Mouse (Mus musculus) ES-E14 (cell line): Measurements from ENCODE around the gene Rpl37a. TPM values are rescaled to one million over a fixed set of nuclear protein-coding genes. Genes with fewer than 3 reads are reported as not detected.

Experiments used
- DNase-seq: peaks from one replicate; pipeline ENCODE4 v3.0.0-alpha.2; 2013; ENCODE audit warnings: low read depth, low spot score
- H3K27ac ChIP-seq: 2 replicates; pipeline ENCODE4 v1.5.1; 2012; ENCODE audit warnings: low read depth, mild to moderate bottlenecking, low read length, moderate library complexity, mixed read lengths; ENCODE audit not compliant: poor library complexity, insufficient read depth, severe bottlenecking
- H3K36me3 ChIP-seq: 2 replicates; pipeline ENCODE4 v1.6.1; 2012; ENCODE audit warnings: mild to moderate bottlenecking, low read length, moderate library complexity, mixed read lengths; ENCODE audit not compliant: control insufficient read depth, poor library complexity, insufficient read depth, severe bottlenecking
- H3K4me1 ChIP-seq, 2 experiments: fragments of 150-350 bp in 1 of 2; sonication (generic) in 1 of 2; 2 replicates each; pipeline ENCODE4 v1.6.1; 2012; ENCODE audit warnings: low read length in 2 of 2, mild to moderate bottlenecking in 1 of 2, mixed read lengths in 1 of 2; ENCODE audit not compliant: control insufficient read depth in 2 of 2, insufficient read depth in 2 of 2, poor library complexity in 1 of 2
- H3K4me3 ChIP-seq, 2 experiments: fragments of 150-350 bp in 1 of 2; sonication (generic) in 1 of 2; 2 replicates each; pipeline ENCODE4 v1.5.1; 2012; ENCODE audit warnings: low read length in 2 of 2, low read depth in 1 of 2, mild to moderate bottlenecking in 1 of 2, mixed read lengths in 1 of 2; ENCODE audit not compliant: insufficient read depth in 1 of 2, poor library complexity in 1 of 2, severe bottlenecking in 1 of 2
- H3K9ac ChIP-seq: 2 replicates; pipeline ENCODE4 v1.6.1; 2012; ENCODE audit warnings: low read depth, mild to moderate bottlenecking, low read length, mixed read lengths; ENCODE audit not compliant: poor library complexity, insufficient read depth, severe bottlenecking
- H3K9me3 ChIP-seq: fragments of 150-350 bp; sonication (generic); 2 replicates; pipeline ENCODE4 v1.6.1; 2012; ENCODE audit warnings: low read depth, mild to moderate bottlenecking, low read length; ENCODE audit not compliant: control insufficient read depth, insufficient read depth
- CHD2 ChIP-seq: IDR thresholded peaks from 2 replicates; pipeline ENCODE4 v1.6.1; 2014; ENCODE audit warnings: mild to moderate bottlenecking, low read depth, low read length, inconsistent platforms
- HCFC1 ChIP-seq: IDR thresholded peaks from 2 replicates; pipeline ENCODE4 v1.6.1; 2012; ENCODE audit warnings: low read length, inconsistent platforms, borderline replicate concordance; ENCODE audit not compliant: insufficient read depth
- MAFK ChIP-seq: IDR thresholded peaks from 2 replicates; pipeline ENCODE4 v1.6.1; 2014; ENCODE audit warnings: mild to moderate bottlenecking, low read depth, low read length, inconsistent platforms; ENCODE audit not compliant: insufficient read depth
- ZC3H11A ChIP-seq: IDR thresholded peaks from 2 replicates; pipeline ENCODE4 v1.6.1; 2012; ENCODE audit warnings: low read depth, mild to moderate bottlenecking, inconsistent platforms, low read length, borderline replicate concordance
- ZNF384 ChIP-seq: IDR thresholded peaks from 2 replicates; pipeline ENCODE4 v1.6.1; 2012; ENCODE audit warnings: low read depth, low read length, inconsistent platforms
- in situ Hi-C, 2 experiments: fragments of 600-800 bp; cut with MboI; formaldehyde crosslinking; loops; one replicate each; pipeline ENCODE4 v1.15.1; 2025; ENCODE audit warnings: low sequenced_read_pairs in 2 of 2, inconsistent platforms in 1 of 2; ENCODE audit not compliant: unreplicated experiment in 2 of 2
- total RNA-seq: library from RNA; depleted of rRNA; stranded (reverse); fragments of 300-350 nt; gene quantifications from 2 replicates; pipeline ENCODE4 v1.2.3, GENCODE M21; 2012

Gene Rpl37a
- total RNA-seq, 1 experiment, result 2,366 TPM

DNA sequence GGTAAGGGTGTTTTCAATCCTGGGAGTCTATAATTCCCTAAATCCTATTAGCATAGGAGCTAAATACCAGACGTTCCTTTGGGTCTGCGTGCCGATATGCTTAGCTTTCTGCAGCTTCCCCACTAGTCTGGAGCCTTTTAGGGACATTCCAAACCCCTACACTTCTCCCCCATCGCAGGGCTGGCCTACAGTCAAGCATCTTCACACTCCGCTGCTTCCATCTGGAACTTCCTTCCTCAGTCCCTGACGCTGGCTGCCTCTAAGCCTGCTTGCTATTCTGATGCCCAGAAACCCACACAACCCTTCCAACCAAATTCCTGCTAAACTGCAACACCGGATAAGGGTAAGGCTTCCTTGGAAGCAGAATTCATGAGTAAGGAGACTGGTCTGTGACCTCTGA lies 35.3 kb downstream of the Rpl37a start:
- no peak overlapping the region for H3K9ac ChIP-seq
- in situ Hi-C loops, result no loop called here
- H3K4me1 ChIP-seq, result no peaks in the 10 kb centered on the region
- H3K4me3 ChIP-seq, result no peak overlapping the region
- no peaks in the 10 kb centered on the region for H3K36me3 ChIP-seq
- H3K9me3 ChIP-seq, result no peaks in the 10 kb centered on the region
- no peak overlapping the region for H3K27ac ChIP-seq
- no peak for DNase-seq
- no peak for TF ChIP-seq HCFC1
- no peak for TF ChIP-seq CHD2
- TF ChIP-seq ZNF384, result no peak
- no peak for TF ChIP-seq MAFK
- TF ChIP-seq ZC3H11A, result no peak

DNA sequence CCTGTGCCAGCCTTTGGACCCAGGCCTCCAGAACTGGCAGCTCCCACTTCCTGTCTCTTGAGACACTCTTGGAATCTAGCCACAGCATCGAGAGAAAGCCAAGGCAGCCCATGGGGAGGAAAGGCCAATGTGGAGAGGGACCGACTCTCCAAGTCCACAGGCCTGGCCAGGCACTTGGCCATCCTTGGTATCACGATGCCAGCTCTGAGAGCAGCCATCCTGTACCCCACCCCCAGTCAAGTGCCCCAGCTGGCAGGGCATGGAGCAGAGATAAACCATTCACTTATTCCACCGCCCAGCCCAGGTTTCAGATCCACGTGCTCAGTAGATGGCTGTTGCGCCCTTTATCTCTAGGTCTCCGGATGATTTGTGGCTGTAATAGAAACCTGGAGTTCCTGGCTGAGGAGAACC lies 40.3 kb downstream of the Rpl37a start:
- Histone ChIP-seq H3K36me3 (no peaks in the 10 kb centered on the region), H3K9ac (no peak overlapping the region), H3K4me3 (no peak overlapping the region), H3K9me3 (no peaks in the 10 kb centered on the region), H3K4me1 (0 out of 4 replicates have a peak, but pooled peaks cover 0 to 3% of the 10 kb centered on the region in 2 experiments), H3K27ac (no peak overlapping the region)
- TF ChIP-seq HCFC1, result no peak
- no peak for TF ChIP-seq CHD2
- no peak for TF ChIP-seq MAFK
- no peak for TF ChIP-seq ZNF384
- no peak for TF ChIP-seq ZC3H11A
- no peak for DNase-seq
- in situ Hi-C loops, result no loop called here

DNA sequence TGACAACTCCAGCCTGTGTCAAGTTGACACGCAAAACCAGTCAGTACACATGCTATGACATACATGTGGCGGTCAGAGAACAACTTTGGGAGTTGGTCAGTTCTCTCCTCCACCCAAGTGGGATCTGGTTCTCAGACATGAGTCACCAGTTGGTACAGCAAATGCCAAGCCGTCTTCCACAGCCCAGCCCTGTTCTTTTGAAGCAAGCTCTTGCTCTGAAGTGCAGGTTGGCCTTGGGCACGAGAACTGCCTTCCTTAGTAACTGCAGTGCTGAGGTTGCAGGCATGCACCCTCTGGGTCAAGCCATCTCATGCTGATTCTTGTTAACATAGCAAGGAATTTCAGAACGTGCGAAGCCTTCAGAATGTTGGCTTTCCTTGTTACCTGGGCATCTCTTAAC lies 42.1 kb downstream of the Rpl37a start:
- in situ Hi-C loops, result no loop called here
- H3K9me3 ChIP-seq, result no peaks in the 10 kb centered on the region
- H3K36me3 ChIP-seq, result no peaks in the 10 kb centered on the region
- H3K27ac ChIP-seq, result no peak overlapping the region
- no peak for TF ChIP-seq ZNF384
- no peak for TF ChIP-seq CHD2
- no peak for TF ChIP-seq MAFK
- no peak overlapping the region for H3K4me3 ChIP-seq
- no peak for DNase-seq
- no peak overlapping the region for H3K9ac ChIP-seq
- H3K4me1 ChIP-seq, result 0 out of 4 replicates have a peak, but pooled peaks cover 0 to 3% of the 10 kb centered on the region in 2 experiments

DNA sequence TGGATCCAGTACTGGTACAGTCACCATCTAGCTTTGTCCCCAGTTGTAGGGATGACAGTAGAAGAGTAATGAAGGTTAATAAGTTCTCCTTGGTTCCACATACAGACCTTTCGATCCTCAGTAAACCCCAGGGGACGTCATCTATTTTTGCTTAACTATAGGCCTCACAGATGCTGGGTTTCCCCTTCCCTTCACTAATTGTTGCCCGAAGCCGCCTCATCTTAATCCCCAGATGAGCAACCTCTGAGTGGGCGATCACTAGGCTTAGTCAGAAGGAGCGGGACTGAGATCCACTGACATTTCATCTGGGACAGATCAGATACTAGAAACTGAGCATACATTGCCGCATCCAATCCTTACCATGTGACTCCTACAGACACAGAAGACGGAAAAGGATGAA lies 44.1 kb downstream of the Rpl37a start:
- Histone ChIP-seq H3K27ac (no peak overlapping the region), H3K4me1 (0 out of 4 replicates have a peak, but pooled peaks cover 0 to 3% of the 10 kb centered on the region in 2 experiments), H3K9me3 (no peaks in the 10 kb centered on the region), H3K4me3 (no peak overlapping the region), H3K9ac (no peak overlapping the region), H3K36me3 (no peaks in the 10 kb centered on the region)
- in situ Hi-C loops, result no loop called here
- DNase-seq, result no peak
- TF ChIP-seq ZNF384, result no peak
- no peak for TF ChIP-seq HCFC1
- no peak for TF ChIP-seq CHD2
- no peak for TF ChIP-seq MAFK

GRCm38 (mm10) chr1:72755801-72756200 lies 44.7 kb downstream of the Rpl37a start:
- no peaks in the 10 kb centered on the region for H3K9me3 ChIP-seq
- in situ Hi-C loops, result no loop called here
- no peaks in the 10 kb centered on the region for H3K36me3 ChIP-seq
- TF ChIP-seq CHD2 (no peak), ZNF384 (no peak), HCFC1 (no peak), MAFK (no peak), ZC3H11A (no peak)
- H3K9ac ChIP-seq, result no peak overlapping the region
- no peak overlapping the region for H3K27ac ChIP-seq
- H3K4me3 ChIP-seq, result no peak overlapping the region
- H3K4me1 ChIP-seq, result 0 out of 4 replicates have a peak, but pooled peaks cover 0 to 3% of the 10 kb centered on the region in 2 experiments
- no peak for DNase-seq
